Mouse (Mus musculus) myocyte (in vitro differentiated cells): Measurements from ENCODE around the gene Hnf1b.

ENCODE experiments used
- CEBPB ChIP-seq: IDR thresholded peaks from 2 replicates; pipeline ENCODE4 v1.6.1; 2011; ENCODE audit warnings: mild to moderate bottlenecking, moderate library complexity; ENCODE audit not compliant: poor library complexity, insufficient read depth, severe bottlenecking
- E2F4 ChIP-seq: IDR thresholded peaks from one replicate; pipeline ENCODE4 v1.6.1; 2011; ENCODE audit warnings: mild to moderate bottlenecking, control low read depth, moderate library complexity; ENCODE audit not compliant: insufficient read depth
- MAX ChIP-seq: IDR thresholded peaks from one replicate; pipeline ENCODE4 v1.6.1; 2011; ENCODE audit warnings: low read depth, mild to moderate bottlenecking, control low read depth
- MYOD1 ChIP-seq, 3 experiments: IDR thresholded peaks; one replicate each; pipeline ENCODE4 v1.6.1; 2011; ENCODE audit warnings: control low read depth in 2 of 3, low read depth in 2 of 3, mild to moderate bottlenecking in 2 of 3, moderate library complexity in 1 of 3; ENCODE audit not compliant: insufficient read length in 2 of 3, control insufficient read depth in 1 of 3
- MYOG ChIP-seq, 3 experiments: IDR thresholded peaks; one replicate each; pipeline ENCODE4 v1.6.1; 2011; ENCODE audit warnings: control low read depth in 2 of 3, low read depth in 2 of 3, mild to moderate bottlenecking in 2 of 3; ENCODE audit not compliant: insufficient read length in 2 of 3, control insufficient read depth in 1 of 3, insufficient read depth in 1 of 3
- POLR2A ChIP-seq: IDR thresholded peaks from one replicate; pipeline ENCODE4 v1.6.1; 2011; ENCODE audit warnings: low read depth, mild to moderate bottlenecking, control low read depth, moderate library complexity; ENCODE audit not compliant: insufficient read length
- POLR2AphosphoS2 ChIP-seq: IDR thresholded peaks from one replicate; pipeline ENCODE4 v1.6.1; 2011; ENCODE audit warnings: low read depth, control low read depth; ENCODE audit not compliant: insufficient read length
- SRF ChIP-seq: IDR thresholded peaks from one replicate; pipeline ENCODE4 v1.6.1; 2011; ENCODE audit warnings: low read depth; ENCODE audit not compliant: control insufficient read depth, insufficient read length
- TCF12 ChIP-seq: IDR thresholded peaks from one replicate; pipeline ENCODE4 v1.6.1; 2011; ENCODE audit warnings: mild to moderate bottlenecking, control low read depth; ENCODE audit not compliant: poor library complexity, insufficient read depth, severe bottlenecking
- TCF3 ChIP-seq: IDR thresholded peaks from one replicate; pipeline ENCODE4 v1.6.1; 2011; ENCODE audit warnings: low read depth, control low read depth; ENCODE audit not compliant: insufficient read length
- USF1 ChIP-seq: IDR thresholded peaks from one replicate; pipeline ENCODE4 v1.6.1; 2011; ENCODE audit warnings: low read depth, mild to moderate bottlenecking, control low read depth, moderate library complexity

GRCm38 (mm10) chr11:83869147-83869546, 19.3 kb downstream of the Hnf1b start:
- no peak for TF ChIP-seq POLR2A
- no peak for TF ChIP-seq TCF12
- no peak for TF ChIP-seq E2F4
- no peak for TF ChIP-seq USF1
- no peak for TF ChIP-seq CEBPB
- no peak for TF ChIP-seq MAX
- no peak for TF ChIP-seq POLR2AphosphoS2
- TF ChIP-seq SRF = no peak
- no peak for TF ChIP-seq TCF3
- TF ChIP-seq MYOG (IDR thresholded peaks at IDR 0.05; ENCODE audit: control insufficient read depth in 1 of 3, insufficient read depth in 1 of 3, insufficient read length in 2 of 3, low read depth in 2 of 3) = no peak
- TF ChIP-seq MYOD1 (IDR thresholded peaks at IDR 0.05; ENCODE audit: control insufficient read depth in 1 of 3, insufficient read length in 2 of 3, low read depth in 2 of 3) = no peak
